Mouse (Mus musculus) limb, embryonic 11.5 days (tissue): Measurements from ENCODE around the gene Hoxa13. TPM values are rescaled to one million over a fixed set of nuclear protein-coding genes. Genes with fewer than 3 reads are reported as not detected.
A peak's percentile ranks its signal among the peaks of the same experiment; 100 is the strongest.

Source experiments
- ATAC-seq: fragments of 200-750 bp; cut with Nextera tagmentation; 2 replicates; pipeline ENCODE4 v1.8.0; 2017; ENCODE audit warnings: low read depth; ENCODE audit not compliant: insufficient number of reproducible peaks, low FRiP score, low TSS enrichment
- DNase-seq: peaks from one replicate; pipeline ENCODE4 v3.0.0-alpha.2; 2015; ENCODE audit warnings: low spot score
- H3K27ac ChIP-seq: fragments of 300-500 bp; sonication (generic); replicated peaks from 2 replicates; pipeline ENCODE4 v1.5.1; 2014; ENCODE audit warnings: low read depth, mild to moderate bottlenecking, low read length
- H3K27me3 ChIP-seq: fragments of 300-500 bp; sonication (generic); 2 replicates; pipeline ENCODE4 v1.6.1; 2014; ENCODE audit warnings: mild to moderate bottlenecking, low read length, mixed read lengths; ENCODE audit not compliant: control insufficient read depth, insufficient read depth
- H3K36me3 ChIP-seq: fragments of 300-500 bp; sonication (generic); 2 replicates; pipeline ENCODE4 v1.6.1; 2014; ENCODE audit warnings: mild to moderate bottlenecking, low read length, moderate library complexity, mixed read lengths; ENCODE audit not compliant: control insufficient read depth, insufficient read depth
- H3K4me1 ChIP-seq: fragments of 300-500 bp; sonication (generic); 2 replicates; pipeline ENCODE4 v1.6.1; 2014; ENCODE audit warnings: low read length, mixed read lengths; ENCODE audit not compliant: control insufficient read depth, insufficient read depth
- H3K4me2 ChIP-seq: fragments of 300-500 bp; sonication (generic); 2 replicates; pipeline ENCODE4 v1.6.1; 2014; ENCODE audit warnings: low read depth, mild to moderate bottlenecking, moderate library complexity; ENCODE audit not compliant: severe bottlenecking
- H3K4me3 ChIP-seq: fragments of 300-500 bp; sonication (generic); 2 replicates; pipeline ENCODE4 v1.5.1; 2014; ENCODE audit warnings: low read depth, low read length
- H3K9ac ChIP-seq: fragments of 300-500 bp; sonication (generic); 2 replicates; pipeline ENCODE4 v1.6.1; 2014; ENCODE audit warnings: mild to moderate bottlenecking, low read length
- H3K9me3 ChIP-seq: fragments of 300-500 bp; sonication (generic); 2 replicates; pipeline ENCODE4 v1.6.1; 2016; ENCODE audit warnings: low read length; ENCODE audit not compliant: control insufficient read depth
- WGBS: fragments of 180-500 bp; shearing (Covaris S2); extraction: QIAGEN DNeasy Blood & Tissue Kit; methylation state at CpG from one replicate; pipeline ENCODE4 v1.1.7; 2014; 5-methylcytosine and 5-hydroxymethylcytosine counted together
- polyA plus RNA-seq: library from polyadenylated mRNA; unstranded; fragments of >200 nt; fragmentation: Nextera tagmentation; extraction: Ambion mirVana; gene quantifications from 2 replicates; pipeline ENCODE4 v1.2.1, GENCODE M21; 2014

The Hoxa13 gene
- polyA plus RNA-seq, 1 experiment from 2014 or later = 25.1 TPM

DNA sequence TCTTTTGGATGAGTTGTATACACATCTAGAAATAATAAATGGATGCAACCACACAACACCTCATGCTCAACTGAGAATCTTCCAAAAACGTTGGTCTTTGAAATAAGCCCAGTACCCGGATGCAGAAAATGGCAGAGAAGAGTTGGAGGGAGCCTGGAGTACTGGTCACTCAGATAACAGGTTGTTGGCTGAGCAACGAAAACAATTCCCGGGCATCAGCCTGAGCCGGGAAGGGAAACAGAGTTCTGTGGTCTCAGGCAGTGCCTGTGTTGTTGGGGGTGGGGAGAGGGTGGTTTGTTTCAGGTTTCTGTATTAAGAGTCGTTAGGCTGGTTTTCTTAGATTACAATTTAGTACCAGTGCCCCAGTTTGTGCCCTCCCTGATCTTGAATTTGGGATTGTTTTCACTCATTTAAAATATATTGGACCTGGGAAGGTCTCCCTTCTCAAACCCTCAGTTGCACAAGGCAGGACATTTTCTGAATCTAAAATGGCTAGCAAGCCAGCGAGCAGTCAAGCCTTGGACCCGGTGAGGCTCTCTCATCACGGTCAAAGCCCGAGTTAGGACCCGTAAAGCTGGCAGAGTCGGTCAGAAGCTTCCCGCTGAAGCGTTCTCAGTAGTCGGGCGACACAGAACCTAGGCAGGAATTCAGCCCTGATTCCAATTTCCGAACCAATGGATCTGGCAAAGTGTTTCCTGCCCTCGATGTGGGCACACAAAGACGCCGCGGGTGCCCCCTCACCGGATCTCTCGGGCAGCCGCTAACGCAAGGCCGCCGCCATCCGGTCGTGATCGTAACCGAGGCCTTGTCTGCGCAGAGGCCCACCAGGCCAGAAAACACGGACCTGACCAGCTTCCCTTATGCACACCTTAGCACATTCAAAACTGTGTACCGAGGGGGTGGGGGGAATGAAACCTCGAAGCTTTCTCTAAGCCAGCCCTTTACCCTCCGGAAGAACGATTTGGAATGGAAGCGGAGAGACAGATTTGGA lies 31.9 kb downstream of the Hoxa13 start:
- Histone ChIP-seq H3K4me2 (peak overlapping the region; percentile 93), H3K36me3 (no peaks in the 10 kb centered on the region; the same call in none of the 2 replicates), H3K27ac (peak overlapping the region; percentile 99), H3K9me3 (no peaks in the 10 kb centered on the region), H3K4me3 (peak overlapping the region; percentile 99), H3K9ac (peak overlapping the region; percentile 100), H3K27me3 (no peaks in the 10 kb centered on the region), H3K4me1 (peaks cover 4% of the 10 kb centered on the region; the same call in 1 of the 2 replicates)
- ATAC-seq (no peak), DNase-seq (peak; percentile 74)
- under 1% methylated on average over 38 of the region's 38 CpGs for WGBS

DNA sequence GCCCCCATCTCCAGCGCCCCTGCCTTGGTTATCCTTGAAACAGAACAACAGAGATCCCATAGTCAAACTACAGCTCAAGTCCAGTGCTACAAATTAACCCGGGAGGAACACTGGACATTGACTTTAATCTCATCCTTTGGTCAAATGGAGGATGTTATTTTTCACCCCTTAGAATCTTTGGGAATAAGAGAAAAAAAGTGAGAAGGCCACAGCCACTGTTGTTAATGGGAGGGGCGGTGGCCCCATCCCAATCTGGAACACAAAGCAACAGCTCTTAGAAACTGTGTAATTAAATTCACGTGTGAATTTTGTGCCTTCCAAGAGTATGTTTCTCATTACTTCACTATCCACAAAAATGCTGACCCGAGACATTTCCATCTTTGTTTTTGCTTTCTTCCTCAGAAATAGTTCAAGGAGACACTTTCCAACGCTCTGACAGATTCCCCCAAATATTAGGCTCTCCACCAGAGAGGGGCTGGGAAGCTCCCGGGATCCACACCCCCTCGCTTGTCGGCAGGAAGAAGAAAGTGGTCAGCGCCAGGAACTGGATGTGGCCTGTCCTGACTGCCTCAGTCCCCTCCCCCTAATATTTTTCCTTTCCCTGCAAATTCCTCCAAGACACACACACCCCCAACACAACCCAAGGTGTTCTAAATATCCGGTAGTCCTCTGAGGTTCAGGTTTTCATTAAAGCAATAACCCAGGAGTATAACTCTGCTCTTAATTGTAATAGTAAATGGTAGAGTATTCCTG lies 33.0 kb downstream of the Hoxa13 start:
- Histone ChIP-seq H3K4me3 (peak overlapping the region; percentile 87), H3K27me3 (no peaks in the 10 kb centered on the region), H3K9me3 (no peaks in the 10 kb centered on the region), H3K9ac (peak overlapping the region; percentile 98), H3K36me3 (no peaks in the 10 kb centered on the region; the same call in none of the 2 replicates), H3K27ac (peak overlapping the region; percentile 98), H3K4me2 (peak overlapping the region; percentile 89), H3K4me1 (peaks cover 4% of the 10 kb centered on the region; the same call in 1 of the 2 replicates)
- under 1% methylated on average over 11 of the region's 11 CpGs for WGBS
- no peak for ATAC-seq
- peak; percentile 75 for DNase-seq

DNA sequence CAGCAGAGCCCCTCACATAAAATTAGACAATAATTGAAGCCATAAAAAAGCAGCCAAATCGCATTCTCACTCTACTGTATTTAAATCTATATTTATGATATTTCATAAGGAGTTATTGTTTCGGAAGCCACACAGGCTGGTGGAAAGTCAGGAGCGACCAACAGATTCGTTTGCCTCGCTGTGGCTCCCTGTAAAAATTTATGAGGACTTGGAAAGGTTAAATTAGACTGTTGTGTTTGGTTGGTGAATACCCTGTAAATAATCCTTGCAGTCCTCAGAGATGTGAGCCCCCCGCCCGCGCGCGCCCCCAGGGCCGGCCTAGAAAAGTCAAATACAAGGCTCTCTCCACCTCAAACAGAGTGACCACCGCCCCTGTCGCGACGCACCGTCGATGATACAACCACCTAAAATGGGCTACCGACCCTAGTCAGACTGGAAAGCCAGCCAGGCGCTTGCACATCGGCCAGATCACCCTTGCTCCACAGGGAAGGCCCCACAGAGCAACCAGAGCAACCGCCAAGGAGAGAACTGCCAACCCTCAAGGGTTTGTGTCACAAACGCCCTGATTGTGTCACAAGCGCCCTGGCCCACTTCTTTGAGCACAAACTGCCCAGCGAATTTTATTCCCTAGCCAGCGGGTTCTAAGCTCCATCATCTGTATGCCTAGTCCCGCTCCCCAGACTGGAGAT lies 34.0 kb downstream of the Hoxa13 start:
- Histone ChIP-seq H3K9ac (peak overlapping the region; percentile 98), H3K27ac (peak overlapping the region; percentile 98), H3K4me2 (peak overlapping the region; percentile 89), H3K4me3 (peak overlapping the region; percentile 87), H3K4me1 (peaks cover 4% of the 10 kb centered on the region; the same call in 1 of the 2 replicates), H3K27me3 (no peaks in the 10 kb centered on the region), H3K9me3 (no peaks in the 10 kb centered on the region), H3K36me3 (no peaks in the 10 kb centered on the region; the same call in none of the 2 replicates)
- under 1% methylated on average over 26 of the region's 26 CpGs for WGBS
- peak; percentile 15 for ATAC-seq
- no peak for DNase-seq

DNA sequence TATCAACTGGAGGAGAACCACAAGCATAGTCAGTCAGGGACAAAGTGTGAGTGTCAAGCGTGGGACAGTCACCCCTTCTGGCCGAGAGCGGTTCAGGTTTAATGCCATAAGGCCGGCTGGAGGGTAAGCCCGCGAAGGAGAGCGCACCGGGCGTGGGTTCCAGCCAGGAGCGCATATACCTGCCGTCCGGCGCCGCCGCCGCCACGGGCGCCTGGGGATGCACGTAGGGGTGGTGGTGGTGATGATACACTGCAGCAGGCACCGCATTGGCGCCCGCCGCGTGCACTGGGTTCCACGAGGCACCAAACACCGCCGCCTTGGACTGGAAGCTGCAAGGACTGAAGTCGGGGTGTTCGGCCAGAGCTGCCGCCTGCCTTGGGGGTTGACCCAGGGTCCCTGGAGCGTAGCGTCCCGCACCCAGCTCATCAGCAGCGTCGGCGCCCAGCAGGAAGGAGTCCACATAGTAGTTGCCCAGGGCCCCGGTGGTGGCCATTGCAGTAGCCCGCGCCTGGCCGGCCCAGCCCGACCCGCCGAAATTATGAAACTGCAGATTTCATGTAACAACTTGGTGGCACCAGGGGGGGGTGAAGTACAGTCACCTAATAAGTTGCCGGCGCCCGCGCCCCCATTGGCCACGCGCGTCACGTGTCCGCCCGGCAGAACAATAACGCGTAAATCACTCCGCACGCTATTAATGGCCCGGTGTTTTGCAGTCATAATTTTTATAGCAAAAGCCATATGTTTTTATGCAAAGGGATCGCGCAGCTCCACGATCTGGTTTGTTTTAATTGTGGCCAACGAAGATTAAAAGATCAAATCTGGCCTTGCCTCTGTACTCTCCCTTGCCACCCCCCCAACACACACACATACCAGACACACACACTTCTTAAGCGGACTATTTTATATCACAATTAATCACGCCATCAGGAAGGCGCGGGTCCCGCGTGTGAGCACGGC lies 34.8 kb downstream of the Hoxa13 start:
- Histone ChIP-seq H3K9ac (peak overlapping the region; percentile 98), H3K4me2 (peak overlapping the region; percentile 89), H3K27ac (peak overlapping the region; percentile 98), H3K4me3 (peak overlapping the region; percentile 87), H3K36me3 (no peaks in the 10 kb centered on the region; the same call in none of the 2 replicates), H3K4me1 (peaks cover 4% of the 10 kb centered on the region; the same call in 1 of the 2 replicates), H3K9me3 (no peaks in the 10 kb centered on the region), H3K27me3 (no peaks in the 10 kb centered on the region)
- WGBS = under 1% methylated on average over 65 of the region's 69 CpGs
- peak; percentile 63 for ATAC-seq
- no peak for DNase-seq

DNA sequence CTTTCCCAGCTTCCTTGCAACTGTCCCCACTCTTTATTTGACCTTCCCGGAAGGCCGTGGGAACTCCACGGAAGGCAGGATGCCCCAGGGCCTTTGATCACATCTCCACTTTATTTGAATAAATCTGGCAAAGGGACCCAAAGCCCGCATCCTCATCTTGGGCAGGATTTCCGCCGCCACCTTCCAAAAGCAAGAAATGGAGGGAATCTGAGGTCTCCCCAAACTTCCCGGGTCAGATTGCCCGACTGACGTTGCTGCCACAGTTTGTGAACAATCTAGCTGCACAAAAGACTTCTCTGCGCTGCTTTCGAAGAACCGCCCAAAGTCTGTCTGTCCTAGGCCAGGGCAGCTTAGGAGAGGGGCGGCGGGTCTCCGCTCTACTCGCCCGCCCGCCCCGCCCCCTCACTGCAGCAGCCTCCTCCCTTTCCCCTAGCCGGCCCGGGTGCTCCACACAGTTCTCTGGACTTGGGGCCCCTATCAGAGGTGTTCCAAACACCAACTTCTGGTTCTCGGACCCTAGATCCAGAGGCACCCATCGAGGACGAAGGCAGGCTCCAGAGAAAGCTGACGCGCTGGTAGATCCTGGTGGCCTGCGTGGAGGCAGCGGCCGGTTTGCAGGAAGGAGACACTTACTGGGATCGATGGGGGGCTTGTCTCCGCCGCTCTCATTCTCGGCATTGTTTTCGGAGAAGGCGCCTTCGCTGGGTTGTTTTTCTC lies 35.6 kb downstream of the Hoxa13 start:
- no peak for ATAC-seq
- Histone ChIP-seq H3K9me3 (no peaks in the 10 kb centered on the region), H3K36me3 (no peaks in the 10 kb centered on the region; the same call in none of the 2 replicates), H3K27me3 (no peaks in the 10 kb centered on the region), H3K4me1 (peaks cover 6% of the 10 kb centered on the region; the same call in 1 of the 2 replicates), H3K4me3 (peak overlapping the region; percentile 87), H3K27ac (peak overlapping the region; percentile 98), H3K4me2 (peak overlapping the region; percentile 89), H3K9ac (peak overlapping the region; percentile 98)
- WGBS = under 1% methylated on average over 36 of the region's 36 CpGs
- DNase-seq = peak; percentile 72

DNA sequence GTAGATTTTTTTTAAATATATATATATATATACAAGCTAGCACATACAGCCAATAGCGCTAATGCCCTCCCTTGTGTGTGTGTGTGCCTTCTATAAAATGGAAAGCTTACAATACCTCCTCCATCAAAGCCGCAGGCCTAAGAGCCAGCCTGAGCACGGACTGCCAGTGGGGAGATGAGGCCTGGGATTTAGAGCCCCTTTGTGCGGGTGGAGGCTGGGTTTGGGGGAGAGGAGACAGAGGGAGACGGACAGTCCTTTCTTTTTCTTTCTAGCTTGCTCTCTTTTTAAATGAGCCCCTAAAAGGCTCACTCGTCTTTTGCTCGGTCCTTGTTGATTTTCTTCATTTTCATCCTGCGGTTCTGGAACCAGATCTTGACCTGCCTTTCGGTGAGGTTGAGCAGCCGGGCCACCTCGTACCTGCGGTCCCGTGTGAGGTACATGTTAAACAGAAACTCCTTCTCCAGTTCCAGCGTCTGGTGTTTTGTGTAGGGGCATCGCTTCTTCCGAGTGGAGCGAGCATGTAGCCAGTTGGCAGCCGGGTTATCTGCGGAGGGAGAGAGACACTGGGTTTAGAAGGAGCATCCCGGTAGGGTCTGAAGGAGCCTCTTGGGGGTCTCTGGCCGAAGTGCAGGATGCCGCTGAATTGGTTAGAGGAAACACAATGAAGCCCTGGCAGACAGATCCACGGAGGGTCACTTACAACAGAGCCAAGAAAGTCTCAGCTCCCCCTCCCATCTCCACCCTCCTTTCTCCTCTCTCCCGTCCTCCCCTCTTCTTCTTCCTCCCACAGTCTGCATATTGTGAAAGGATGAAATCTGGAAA lies 36.5 kb downstream of the Hoxa13 start:
- H3K9me3 ChIP-seq = no peaks in the 10 kb centered on the region
- ATAC-seq = no peak
- peak overlapping the region; percentile 89 for H3K4me2 ChIP-seq
- DNase-seq = peak; percentile 73
- H3K27me3 ChIP-seq = no peaks in the 10 kb centered on the region
- peak overlapping the region; percentile 98 for H3K27ac ChIP-seq
- under 1% methylated on average over 24 of the region's 24 CpGs for WGBS
- peak overlapping the region; percentile 87 for H3K4me3 ChIP-seq
- H3K4me1 ChIP-seq = peaks cover 14% of the 10 kb centered on the region
- H3K9ac ChIP-seq = peak overlapping the region; percentile 98
- H3K36me3 ChIP-seq = no peaks in the 10 kb centered on the region; the same call in none of the 2 replicates
